Mouse (Mus musculus): Measurements from ENCODE around the gene Klhl5. TPM values are rescaled to one million over a fixed set of nuclear protein-coding genes. Genes with fewer than 3 reads are reported as not detected.

The Klhl5 gene
- polyA plus RNA-seq, 1 experiment from 2014 or later: 25.3 TPM

GRCm38 (mm10) chr5:65178477-65178876, 71.1 kb downstream of the Klhl5 start:
- H3K27ac ChIP-seq (ENCODE audit: low read depth, low read length): no peak overlapping the region
- 94% methylated on average over 9 of the region's 9 CpGs for WGBS
- no peak overlapping the region for H3K9ac ChIP-seq (ENCODE audit: low read depth, low read length)
- H3K27me3 ChIP-seq (ENCODE audit: control insufficient read depth, insufficient read depth, low read length): no peaks in the 10 kb centered on the region
- H3K9me3 ChIP-seq (ENCODE audit: control insufficient read depth, low read length): no peaks in the 10 kb centered on the region
- no peaks in the 10 kb centered on the region for H3K36me3 ChIP-seq (ENCODE audit: control insufficient read depth, insufficient read depth, low read length)
- no peaks in the 10 kb centered on the region for H3K4me1 ChIP-seq (replicated peaks; ENCODE audit: control insufficient read depth, insufficient read depth, low read length)
- no peak overlapping the region for H3K4me2 ChIP-seq (replicated peaks; ENCODE audit: low read depth, low read length)
- ATAC-seq (ENCODE audit: low FRiP score): no peak
- DNase-seq (ENCODE audit: low spot score): no peak
- no peak overlapping the region for H3K4me3 ChIP-seq (ENCODE audit: low read depth, low read length)

- Histone ChIP-seq H3K9me3 (ENCODE audit: control insufficient read depth, low read length) (no peaks in the 10 kb centered on the region), H3K36me3 (ENCODE audit: control insufficient read depth, insufficient read depth, low read length) (no peaks in the 10 kb centered on the region), H3K9ac (ENCODE audit: low read depth, low read length) (no peak overlapping the region), H3K27me3 (ENCODE audit: control insufficient read depth, insufficient read depth, low read length) (no peaks in the 10 kb centered on the region), H3K4me3 (ENCODE audit: low read depth, low read length) (no peak overlapping the region), H3K27ac (ENCODE audit: low read depth, low read length) (no peak overlapping the region), H3K4me1 (replicated peaks; ENCODE audit: control insufficient read depth, insufficient read depth, low read length) (no peaks in the 10 kb centered on the region), H3K4me2 (replicated peaks; ENCODE audit: low read depth, low read length) (no peak overlapping the region)
- no peak for DNase-seq (ENCODE audit: low spot score)
- no peak for ATAC-seq (ENCODE audit: low FRiP score)
- 85% methylated on average over 21 of the region's 21 CpGs for WGBS
Measured at GRCm38 (mm10) chr5:65181160-65181793, 73.9 kb downstream of the Klhl5 start.

DNA sequence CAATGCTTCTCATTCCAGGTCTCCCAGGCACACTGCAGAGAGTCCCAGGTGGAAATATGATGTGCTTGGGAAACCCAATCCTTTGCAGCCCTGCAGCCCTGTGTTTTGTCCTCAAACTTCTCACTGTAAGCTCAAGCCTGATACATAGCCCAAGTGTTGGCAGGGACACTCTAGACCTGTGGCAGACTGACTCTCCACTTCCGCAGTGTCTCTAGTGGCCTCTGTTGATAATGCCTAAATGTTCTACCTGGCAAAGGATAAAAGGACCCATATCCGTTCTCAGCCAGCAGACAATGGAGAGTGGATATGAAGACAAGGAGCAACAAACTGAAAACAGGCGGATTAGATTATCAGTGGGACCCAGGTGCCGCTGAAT, 74.4 kb downstream of the Klhl5 start:
- Histone ChIP-seq H3K9ac (ENCODE audit: low read depth, low read length) (no peak overlapping the region), H3K36me3 (ENCODE audit: control insufficient read depth, insufficient read depth, low read length) (no peaks in the 10 kb centered on the region), H3K27ac (ENCODE audit: low read depth, low read length) (no peak overlapping the region), H3K4me3 (ENCODE audit: low read depth, low read length) (no peak overlapping the region), H3K9me3 (ENCODE audit: control insufficient read depth, low read length) (no peaks in the 10 kb centered on the region), H3K4me2 (replicated peaks; ENCODE audit: low read depth, low read length) (no peak overlapping the region), H3K4me1 (replicated peaks; ENCODE audit: control insufficient read depth, insufficient read depth, low read length) (no peaks in the 10 kb centered on the region), H3K27me3 (ENCODE audit: control insufficient read depth, insufficient read depth, low read length) (no peaks in the 10 kb centered on the region)
- DNase-seq (ENCODE audit: low spot score) (no peak), ATAC-seq (ENCODE audit: low FRiP score) (no peak)
- 78% methylated on average over 4 of the region's 4 CpGs for WGBS

- 70% methylated on average over 1 of the region's 1 CpGs for WGBS
- no peaks in the 10 kb centered on the region for H3K9me3 ChIP-seq (ENCODE audit: control insufficient read depth, low read length)
- no peak overlapping the region for H3K27ac ChIP-seq (ENCODE audit: low read depth, low read length)
- no peak for DNase-seq (ENCODE audit: low spot score)
- no peak overlapping the region for H3K9ac ChIP-seq (ENCODE audit: low read depth, low read length)
- H3K27me3 ChIP-seq (ENCODE audit: control insufficient read depth, insufficient read depth, low read length): no peaks in the 10 kb centered on the region
- H3K4me1 ChIP-seq (replicated peaks; ENCODE audit: control insufficient read depth, insufficient read depth, low read length): no peaks in the 10 kb centered on the region
- H3K4me3 ChIP-seq (ENCODE audit: low read depth, low read length): no peak overlapping the region
- H3K4me2 ChIP-seq (replicated peaks; ENCODE audit: low read depth, low read length): no peak overlapping the region
- peak; percentile 45; the same call in 1 of the 2 replicates for ATAC-seq (ENCODE audit: low FRiP score)
- H3K36me3 ChIP-seq (ENCODE audit: control insufficient read depth, insufficient read depth, low read length): no peaks in the 10 kb centered on the region
Measured at GRCm38 (mm10) chr5:65182268-65182667, 74.9 kb downstream of the Klhl5 start.

DNA sequence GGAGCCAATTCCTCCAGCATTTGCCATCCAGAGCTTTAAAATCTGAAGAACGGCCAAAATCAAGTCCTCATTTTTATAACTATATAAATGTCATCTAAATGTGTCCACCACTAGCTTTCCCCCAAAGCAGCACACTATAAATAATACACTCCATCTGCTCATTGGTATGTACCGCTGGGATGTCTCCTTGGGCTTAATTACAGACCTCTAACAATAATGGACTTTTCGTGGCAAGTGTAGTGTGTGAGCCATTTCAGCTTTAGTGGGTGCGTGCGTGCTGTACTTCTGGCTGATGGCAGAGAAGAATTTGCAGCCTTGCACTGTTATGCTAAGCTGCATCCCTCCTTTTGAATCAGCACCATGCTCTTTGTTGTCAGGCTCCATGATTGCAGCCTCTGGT, 84.3 kb downstream of the Klhl5 start:
- no peaks in the 10 kb centered on the region for H3K4me1 ChIP-seq (replicated peaks; ENCODE audit: control insufficient read depth, insufficient read depth, low read length)
- no peak overlapping the region for H3K27ac ChIP-seq (ENCODE audit: low read depth, low read length)
- 89% methylated on average over 5 of the region's 5 CpGs for WGBS
- H3K4me3 ChIP-seq (ENCODE audit: low read depth, low read length): no peak overlapping the region
- no peaks in the 10 kb centered on the region for H3K36me3 ChIP-seq (ENCODE audit: control insufficient read depth, insufficient read depth, low read length)
- no peaks in the 10 kb centered on the region for H3K27me3 ChIP-seq (ENCODE audit: control insufficient read depth, insufficient read depth, low read length)
- no peak overlapping the region for H3K4me2 ChIP-seq (replicated peaks; ENCODE audit: low read depth, low read length)
- no peak for ATAC-seq (ENCODE audit: low FRiP score)
- DNase-seq (ENCODE audit: low spot score): no peak
- no peak overlapping the region for H3K9ac ChIP-seq (ENCODE audit: low read depth, low read length)
- no peaks in the 10 kb centered on the region for H3K9me3 ChIP-seq (ENCODE audit: control insufficient read depth, low read length)

GRCm38 (mm10) chr5:65194441-65194840, 87.1 kb downstream of the Klhl5 start:
- H3K4me2 ChIP-seq (replicated peaks; ENCODE audit: low read depth, low read length): no peak overlapping the region
- no peak for DNase-seq (ENCODE audit: low spot score)
- no peaks in the 10 kb centered on the region for H3K4me1 ChIP-seq (replicated peaks; ENCODE audit: control insufficient read depth, insufficient read depth, low read length)
- no peak overlapping the region for H3K9ac ChIP-seq (ENCODE audit: low read depth, low read length)
- no peak overlapping the region for H3K27ac ChIP-seq (ENCODE audit: low read depth, low read length)
- ATAC-seq (ENCODE audit: low FRiP score): no peak
- whole genome bisulfite sequencing: 91% methylated on average over 9 of the region's 9 CpGs
- no peaks in the 10 kb centered on the region for H3K36me3 ChIP-seq (ENCODE audit: control insufficient read depth, insufficient read depth, low read length)
- H3K27me3 ChIP-seq (ENCODE audit: control insufficient read depth, insufficient read depth, low read length): no peaks in the 10 kb centered on the region
- no peak overlapping the region for H3K4me3 ChIP-seq (ENCODE audit: low read depth, low read length)
- H3K9me3 ChIP-seq (ENCODE audit: control insufficient read depth, low read length): no peaks in the 10 kb centered on the region

- Histone ChIP-seq H3K27ac (ENCODE audit: low read depth, low read length) (peak within 1 kb of the TSS; percentile 58; the same call in 1 of the 2 replicates), H3K36me3 (ENCODE audit: control insufficient read depth, insufficient read depth, low read length) (no peaks in the 10 kb centered on the region), H3K9me3 (ENCODE audit: control insufficient read depth, low read length) (no peaks in the 10 kb centered on the region), H3K9ac (ENCODE audit: low read depth, low read length) (peak within 1 kb of the TSS; percentile 64), H3K4me2 (replicated peaks; ENCODE audit: low read depth, low read length) (peak within 1 kb of the TSS; percentile 67), H3K4me1 (replicated peaks; ENCODE audit: control insufficient read depth, insufficient read depth, low read length) (no peaks in the 10 kb centered on the region), H3K4me3 (ENCODE audit: low read depth, low read length) (peak within 1 kb of the TSS; percentile 56), H3K27me3 (ENCODE audit: control insufficient read depth, insufficient read depth, low read length) (no peaks in the 10 kb centered on the region)
- ATAC-seq (ENCODE audit: low FRiP score) (peak; percentile 100), DNase-seq (ENCODE audit: low spot score) (peak; percentile 96)
- under 1% methylated on average over 37 of the region's 37 CpGs for WGBS
Measured at GRCm38 (mm10) chr5:65199346-65200128, 92.2 kb downstream of the Klhl5 start, which contains the start of gene Wdr19. Gene Wdr19, plus strand, starts transcription at chr5:65199696.

DNA sequence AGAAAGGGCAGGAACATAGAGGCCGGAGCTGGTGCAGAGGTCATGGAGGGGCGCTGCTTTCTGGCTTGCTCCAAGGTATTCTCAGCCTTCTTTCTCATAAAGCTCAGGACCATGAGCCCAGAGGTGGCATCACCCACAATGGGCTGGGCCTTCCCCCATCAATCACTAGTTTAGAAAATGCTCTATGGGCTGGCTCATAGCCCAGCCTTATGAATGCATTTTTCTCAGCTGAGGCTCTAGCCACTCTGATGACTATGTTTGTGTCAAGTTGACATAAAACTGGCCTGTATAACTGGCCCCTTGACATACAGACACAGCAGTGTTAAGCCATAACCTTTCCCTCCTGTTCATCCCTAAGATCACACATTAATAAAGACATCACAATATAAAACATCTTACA, 97.4 kb downstream of the Klhl5 start:
- H3K36me3 ChIP-seq (ENCODE audit: control insufficient read depth, insufficient read depth, low read length): no peaks in the 10 kb centered on the region
- no peaks in the 10 kb centered on the region for H3K27me3 ChIP-seq (ENCODE audit: control insufficient read depth, insufficient read depth, low read length)
- H3K4me1 ChIP-seq (replicated peaks; ENCODE audit: control insufficient read depth, insufficient read depth, low read length): no peaks in the 10 kb centered on the region
- no peak overlapping the region for H3K4me3 ChIP-seq (ENCODE audit: low read depth, low read length)
- no peak overlapping the region for H3K4me2 ChIP-seq (replicated peaks; ENCODE audit: low read depth, low read length)
- H3K27ac ChIP-seq (ENCODE audit: low read depth, low read length): no peak overlapping the region
- no peaks in the 10 kb centered on the region for H3K9me3 ChIP-seq (ENCODE audit: control insufficient read depth, low read length)
- ATAC-seq (ENCODE audit: low FRiP score) (no peak), DNase-seq (ENCODE audit: low spot score) (no peak)
- no peak overlapping the region for H3K9ac ChIP-seq (ENCODE audit: low read depth, low read length)
- 91% methylated on average over 2 of the region's 2 CpGs for WGBS

DNA sequence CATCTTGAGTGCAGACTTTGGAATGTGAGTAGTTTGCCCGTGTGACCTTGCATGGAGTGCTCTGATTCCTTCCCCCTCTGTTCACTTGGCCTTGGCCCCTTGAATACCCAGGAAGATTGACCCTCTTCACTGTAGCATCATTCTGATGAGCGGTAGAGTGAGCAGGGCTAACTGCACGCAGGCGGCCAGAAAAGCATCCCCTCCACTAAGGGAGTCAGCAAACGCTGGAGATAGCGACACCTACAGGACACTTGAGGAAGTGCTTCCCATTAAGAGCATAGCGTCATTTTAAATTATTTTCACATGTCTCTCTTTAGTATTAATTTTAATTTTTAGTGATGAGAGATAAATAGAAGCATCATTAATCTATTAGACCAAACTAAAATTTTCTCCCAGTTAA, 106.0 kb downstream of the Klhl5 start:
- DNase-seq (ENCODE audit: low spot score): peak; percentile 67
- H3K4me2 ChIP-seq (replicated peaks; ENCODE audit: low read depth, low read length): no peak overlapping the region
- H3K27ac ChIP-seq (ENCODE audit: low read depth, low read length): no peak overlapping the region
- H3K4me1 ChIP-seq (replicated peaks; ENCODE audit: control insufficient read depth, insufficient read depth, low read length): no peaks in the 10 kb centered on the region
- no peak overlapping the region for H3K4me3 ChIP-seq (ENCODE audit: low read depth, low read length)
- ATAC-seq (ENCODE audit: low FRiP score): no peak
- H3K36me3 ChIP-seq (ENCODE audit: control insufficient read depth, insufficient read depth, low read length): no peaks in the 10 kb centered on the region
- H3K9ac ChIP-seq (ENCODE audit: low read depth, low read length): no peak overlapping the region
- H3K27me3 ChIP-seq (ENCODE audit: control insufficient read depth, insufficient read depth, low read length): no peaks in the 10 kb centered on the region
- no peaks in the 10 kb centered on the region for H3K9me3 ChIP-seq (ENCODE audit: control insufficient read depth, low read length)
- WGBS: 18% methylated on average over 7 of the region's 7 CpGs
